Mouse (Mus musculus) thymus, adult 2 months (tissue): Measurements from ENCODE around the gene Mri1.

Experiments used
- CTCF ChIP-seq: fragments of 200-500 bp; IDR thresholded peaks from 2 replicates; pipeline ENCODE4 v1.5.1; 2012; ENCODE audit warnings: mild to moderate bottlenecking, control low read depth, low read length, moderate library complexity, borderline replicate concordance; ENCODE audit not compliant: control insufficient read depth, poor library complexity, insufficient read depth; ENCODE audit errors: extremely low read depth
- POLR2A ChIP-seq: fragments of 200-500 bp; IDR thresholded peaks from 2 replicates; pipeline ENCODE4 v1.6.1; 2012; ENCODE audit warnings: mild to moderate bottlenecking, low read length, control low read depth, moderate library complexity; ENCODE audit not compliant: control insufficient read depth, poor library complexity, insufficient read depth; ENCODE audit errors: extremely low read depth

DNA sequence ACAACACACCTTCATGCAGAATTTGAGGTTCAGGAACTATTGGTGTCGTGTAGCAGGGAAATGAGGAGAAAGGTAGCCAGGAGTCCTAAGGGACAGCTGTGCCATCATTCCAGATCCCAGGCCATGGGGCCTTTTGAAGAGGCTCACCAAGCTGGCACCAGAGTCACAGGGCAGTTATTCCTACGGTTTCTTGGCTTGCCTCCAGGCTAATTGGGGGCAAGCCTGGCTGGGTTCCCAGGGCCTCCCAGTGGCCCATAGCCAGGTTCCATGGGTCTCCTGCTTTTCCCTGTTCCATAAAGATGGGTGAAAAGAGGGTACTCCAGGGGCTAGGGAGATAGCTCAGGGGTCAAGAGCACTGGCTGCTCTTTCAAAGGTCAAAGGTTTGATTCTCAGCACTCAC is 15.3 kb downstream of the Mri1 start:
- no peak for TF ChIP-seq POLR2A
- TF ChIP-seq CTCF, result no peak
